Comparison of ENCODE assay signal across 8 mouse cellular contexts in genomic region chr11:120572752-120573584, GRCm38 (mm10). TPM values are rescaled to one million over a fixed set of nuclear protein-coding genes. Genes with fewer than 3 reads are reported as not detected.
DNase-seq lines count a peak whose midpoint lies in the region; ATAC-seq lines count a peak whose summit lies in the region.

Gene P4hb (minus strand): TSS chr11:120573253.

- peak within 1 kb of the TSS; percentile 82 for H3K4me3 ChIP-seq in lung, embryonic 16.5 days (ENCODE audit: low read length)

- peak; percentile 98 for DNase-seq in MEL-GATA-1-ER (ENCODE audit: extremely low read depth, low read depth)
- peak; percentile 99 for DNase-seq in cerebellum, adult 8-10 months
- DNase-seq in forelimb bud, embryonic 11.5 days (ENCODE audit: low read depth, low spot score) = peak; percentile 100
- DNase-seq in layer of hippocampus, adult 9-10 months (ENCODE audit: low spot score) = peak; percentile 98
- DNase-seq in ovary, postnatal 10 days (ENCODE audit: low spot score) = peak; percentile 99
- DNase-seq in thymus, postnatal 10 days (ENCODE audit: low spot score in 2 of 2) = peak; percentile 99

- no peaks in the 10 kb centered on the region for H3K27me3 ChIP-seq in lung, embryonic 16.5 days (ENCODE audit: control insufficient read depth, insufficient read depth, low read depth, low read length)

- H3K27ac ChIP-seq in lung, embryonic 16.5 days (ENCODE audit: low read length) = peak within 1 kb of the TSS; percentile 96

- peaks cover 32% of the 10 kb centered on the region for H3K36me3 ChIP-seq in lung, embryonic 16.5 days (ENCODE audit: control insufficient read depth, insufficient read depth, low read length)

- H3K4me1 ChIP-seq in lung, embryonic 16.5 days (replicated peaks; ENCODE audit: control insufficient read depth, insufficient read depth, low read length) = peaks cover 18% of the 10 kb centered on the region

- H3K4me2 ChIP-seq in lung, embryonic 16.5 days (ENCODE audit: low read depth, low read length) = peak within 1 kb of the TSS; percentile 91

- peak within 1 kb of the TSS; percentile 98 for H3K9ac ChIP-seq in lung, embryonic 16.5 days (ENCODE audit: low read length)

- peak; percentile 84 to 89 for ATAC-seq in hematopoietic stem cell, adult 5-6 weeks (replicated peaks in 1 of 2; ENCODE audit: insufficient read depth in 1 of 2, low FRiP score in 2 of 2, low TSS enrichment in 1 of 2, low read depth in 1 of 2, poor library complexity in 2 of 2, severe bottlenecking in 2 of 2)
- ATAC-seq in lung, embryonic 16.5 days (ENCODE audit: low read depth) = peak; percentile 97

- no peaks in the 10 kb centered on the region for H3K9me3 ChIP-seq in lung, embryonic 16.5 days (ENCODE audit: control insufficient read depth, low read length)

- under 1% methylated on average over 93 of the region's 94 CpGs for WGBS in lung, embryonic 16.5 days

RNA-seq across cellular contexts. Expression of gene P4hb, which starts in this region (rescaled TPM):
- total RNA-seq in hematopoietic stem cell, adult 5-6 weeks (2017) = 384 and 534 TPM in 2 replicates
- polyA plus RNA-seq in lung, embryonic 16.5 days (2015; fragmentation: Nextera tagmentation; extraction: Ambion mirVana) = 829 and 841 TPM in 2 replicates

Comparison
In these comparisons a context has a peak if more than half of its experiments do, and no peak if none do; other contexts are left out.
1. Peak in every context shown above with its lines: DNase-seq, ATAC-seq, H3K4me3 ChIP-seq and H3K27ac ChIP-seq.